Mouse (Mus musculus): ENCODE measurements at regions not wholly inside any gene's neighbourhood (a gene's known extent, or its start where the extent isn't known, plus 50 kb on each side); places are given as distances from the start of the nearest gene placed in this dataset.

- DNase-seq, result no peak
Measured at GRCm38 (mm10) chr7:76156869-76157268, 72.8 kb upstream of the Agbl1 start.

GRCm38 (mm10) chr7:76164191-76164590 lies 65.5 kb upstream of the Agbl1 start:
- DNase-seq, result no peak

GRCm38 (mm10) chr7:76164735-76165630 lies 64.7 kb upstream of the Agbl1 start:
- no peak for DNase-seq

DNA sequence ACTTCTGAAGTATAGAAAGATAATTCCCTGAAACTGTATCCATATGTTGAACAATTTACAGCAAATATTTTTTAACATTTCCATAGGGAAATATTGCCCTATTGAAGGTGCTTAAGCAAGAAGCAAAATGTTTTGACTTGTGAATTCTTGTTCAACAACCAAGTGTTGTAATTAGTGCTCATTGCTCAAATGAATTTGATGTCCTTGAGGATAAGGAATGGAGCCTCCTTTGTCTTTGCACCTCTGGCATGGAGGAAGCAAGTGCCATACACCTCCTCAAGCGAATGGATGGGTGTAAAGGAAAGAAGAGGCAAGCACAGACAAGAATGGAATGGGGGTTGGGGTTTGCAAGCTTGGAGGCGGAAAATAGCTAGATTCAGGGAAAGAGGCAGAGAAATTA lies 59.2 kb upstream of the Agbl1 start:
- DNase-seq, result no peak

GRCm38 (mm10) chr7:76176235-76176634 lies 53.5 kb upstream of the Agbl1 start:
- no peak for DNase-seq

DNA sequence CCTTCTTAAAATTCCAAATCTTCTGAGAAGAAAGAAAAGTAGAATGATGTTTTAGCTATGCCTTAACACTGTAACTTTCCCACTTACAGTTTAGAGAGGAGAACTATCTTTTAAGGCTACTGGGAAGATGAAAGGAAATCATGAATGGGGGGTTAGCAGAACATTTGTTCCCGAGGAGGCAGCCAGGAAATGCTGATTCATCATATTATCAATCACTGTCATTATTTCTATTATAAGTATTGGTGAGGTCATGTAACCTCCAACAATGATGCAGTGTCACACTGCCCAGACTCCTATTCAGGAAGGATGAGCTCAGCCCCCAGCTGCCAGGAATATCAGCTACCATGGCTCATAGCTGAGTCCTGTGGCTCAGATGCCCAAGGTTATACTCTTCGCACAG lies 52.3 kb upstream of the Agbl1 start:
- no peak for DNase-seq

All from cerebellum, adult 9-10 months (tissue).